Mouse (Mus musculus) lung, postnatal 14 days (tissue): ENCODE data around the gene Kif21a.

ENCODE experiments used
- DNase-seq: peaks from one replicate; pipeline ENCODE4 v3.0.0; 2021

The Kif21a gene

GRCm38 (mm10) chr15:91018161-91018860, 31.4 kb downstream of the Kif21a start:
- no peak for DNase-seq

GRCm38 (mm10) chr15:91017261-91018160, 32.2 kb downstream of the Kif21a start:
- no peak for DNase-seq

- DNase-seq = no peak
These were observed 33.4 kb downstream of the Kif21a start for GRCm38 (mm10) chr15:91016366-91016765.

GRCm38 (mm10) chr15:91012793-91013580, 36.8 kb downstream of the Kif21a start:
- no peak for DNase-seq

- DNase-seq = no peak
These were observed 39.5 kb downstream of the Kif21a start for GRCm38 (mm10) chr15:91010218-91010617.

DNA sequence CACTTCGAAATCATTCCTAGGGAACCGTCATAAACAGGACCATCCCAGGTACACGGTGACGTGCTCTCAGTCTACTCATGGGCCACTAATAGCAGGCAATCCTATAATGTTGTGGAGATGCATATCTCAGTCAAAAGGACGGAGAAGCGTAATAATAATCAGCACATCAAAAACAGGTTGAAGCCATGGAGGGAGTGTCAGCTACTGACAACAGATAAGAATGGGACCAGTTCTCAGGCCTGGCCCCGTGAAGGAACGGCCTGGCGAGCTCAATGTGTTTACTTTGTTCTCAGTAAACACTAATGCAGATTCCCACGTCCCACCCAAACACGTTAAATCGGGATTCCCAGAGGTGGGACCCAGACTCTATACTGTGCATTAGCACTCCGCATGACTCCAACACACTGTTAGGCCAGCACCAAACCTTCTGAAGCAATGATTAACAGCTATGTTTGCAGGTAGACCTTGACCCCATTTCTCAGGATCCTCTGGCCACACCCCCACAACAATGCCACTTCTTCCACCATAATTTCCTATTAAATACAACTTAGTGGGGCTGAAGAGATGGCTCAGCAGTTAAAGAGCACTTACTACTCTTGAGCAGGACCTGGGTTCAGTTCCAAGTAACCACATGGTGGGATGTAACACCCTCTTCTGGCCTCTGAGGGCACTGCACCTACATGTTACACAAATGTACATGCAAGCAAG, 42.5 kb downstream of the Kif21a start:
- no peak for DNase-seq

DNA sequence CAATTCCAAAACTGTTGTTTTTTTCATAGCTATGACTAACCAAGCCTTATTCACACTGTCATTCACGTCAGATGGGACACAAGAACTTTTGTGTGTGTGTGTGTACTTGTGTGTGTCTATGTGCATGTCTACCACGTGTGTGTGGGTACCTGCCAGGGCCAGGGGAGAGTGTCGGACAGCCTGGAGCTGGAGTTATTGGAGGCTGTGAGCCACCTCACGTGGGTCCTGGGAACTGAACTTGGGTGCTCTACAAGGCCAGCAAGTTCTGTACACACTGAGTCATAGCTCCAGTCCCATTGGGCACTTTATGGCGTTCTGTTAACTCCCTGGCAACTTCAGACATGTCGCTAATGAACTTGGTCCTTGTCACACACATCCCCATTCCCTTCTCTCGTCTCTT, 45.0 kb downstream of the Kif21a start:
- no peak for DNase-seq

- DNase-seq = no peak
These were observed 48.6 kb downstream of the Kif21a start for GRCm38 (mm10) chr15:91001037-91001616.

DNA sequence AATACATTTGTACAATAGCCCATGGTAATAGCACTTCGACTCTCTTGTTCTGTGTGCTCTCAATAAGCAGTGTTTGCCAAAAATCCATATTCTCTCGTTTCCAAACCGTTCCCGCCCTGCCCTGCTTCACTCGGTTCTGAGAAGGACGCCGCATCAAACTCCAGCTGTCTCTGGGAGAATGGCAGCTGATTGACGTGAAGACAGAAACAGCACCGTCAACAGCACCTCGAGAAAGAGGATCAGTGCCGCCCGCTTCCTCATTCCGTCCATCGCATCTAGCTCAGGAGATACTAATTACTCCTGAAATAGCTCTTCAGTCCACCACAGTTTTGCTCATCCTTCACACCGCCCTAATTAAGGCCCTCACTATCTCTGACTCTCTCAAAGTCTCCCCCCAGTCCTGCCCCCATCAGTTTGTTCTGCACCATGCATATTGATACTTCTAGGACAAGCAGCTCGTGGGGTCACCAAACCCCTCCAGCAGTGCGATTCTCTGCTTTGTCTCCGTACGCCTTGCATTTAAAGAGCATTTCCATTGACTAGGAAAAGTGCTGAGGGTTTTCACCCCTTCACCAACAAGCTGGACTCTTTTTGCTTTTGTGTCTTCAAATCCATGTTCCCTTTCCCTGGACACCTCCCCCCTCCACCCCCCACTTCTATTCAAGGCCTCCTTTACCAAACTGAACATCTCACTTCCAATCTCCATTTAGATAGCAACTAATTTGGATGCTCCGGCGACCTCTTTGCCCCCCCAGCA, 49.3 kb downstream of the Kif21a start:
- no peak for DNase-seq

DNA sequence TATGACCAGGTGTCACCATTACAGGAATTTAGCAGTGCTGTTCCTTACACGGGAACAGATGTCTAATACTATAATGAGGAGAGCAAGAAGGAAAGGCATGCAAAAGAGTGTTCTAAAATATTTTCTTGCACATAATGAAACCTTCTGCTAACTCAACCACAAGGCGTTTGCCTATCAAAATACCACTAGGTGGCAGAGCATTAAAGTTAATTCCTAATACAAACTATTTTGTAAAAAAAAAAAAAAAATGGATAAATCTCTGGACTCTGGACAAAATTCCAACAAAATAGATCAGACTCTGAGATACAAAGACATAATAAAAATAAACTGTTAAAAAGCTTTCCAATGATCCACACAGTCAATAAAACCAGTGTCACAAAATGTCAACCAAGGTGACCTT, 56.9 kb downstream of the Kif21a start:
- DNase-seq = no peak

DNA sequence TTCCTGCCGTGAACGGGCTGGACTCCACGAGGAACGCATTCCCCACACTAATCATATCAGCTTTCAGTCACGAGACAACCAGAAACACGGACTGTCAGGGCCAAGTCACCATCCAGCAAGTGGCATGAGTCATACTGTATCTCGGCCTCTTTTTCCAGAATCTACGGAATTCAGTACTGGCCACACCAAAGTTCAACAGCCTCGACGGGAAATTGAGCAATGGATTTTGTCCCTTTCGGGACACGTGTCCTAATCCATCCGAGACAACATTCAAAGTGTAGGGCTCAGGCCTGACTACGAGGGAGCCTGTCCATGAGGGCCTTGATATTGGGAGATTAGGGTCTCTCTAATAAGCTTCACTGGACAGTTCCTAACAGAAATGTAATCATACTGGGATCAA, 57.4 kb downstream of the Kif21a start:
- DNase-seq = peak; percentile 5

DNA sequence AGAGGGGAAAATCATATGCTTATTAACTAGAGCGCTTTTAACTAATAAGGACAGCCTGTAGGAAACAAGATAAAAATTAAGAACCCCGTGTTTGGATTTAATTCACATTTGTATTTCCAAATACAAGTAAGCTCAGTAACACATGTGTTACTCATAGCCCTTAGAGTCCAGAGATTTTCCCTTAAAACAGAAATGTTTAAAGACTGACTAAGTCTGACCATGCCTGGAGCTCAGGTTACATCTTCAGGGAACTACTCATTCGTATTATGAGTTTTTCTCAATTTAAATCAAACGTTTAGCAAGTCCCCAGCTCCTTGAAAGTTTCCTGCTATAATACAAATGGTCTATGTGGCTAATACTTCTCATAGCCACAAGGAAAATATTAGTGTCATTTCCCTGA, 57.9 kb downstream of the Kif21a start:
- DNase-seq = no peak

DNA sequence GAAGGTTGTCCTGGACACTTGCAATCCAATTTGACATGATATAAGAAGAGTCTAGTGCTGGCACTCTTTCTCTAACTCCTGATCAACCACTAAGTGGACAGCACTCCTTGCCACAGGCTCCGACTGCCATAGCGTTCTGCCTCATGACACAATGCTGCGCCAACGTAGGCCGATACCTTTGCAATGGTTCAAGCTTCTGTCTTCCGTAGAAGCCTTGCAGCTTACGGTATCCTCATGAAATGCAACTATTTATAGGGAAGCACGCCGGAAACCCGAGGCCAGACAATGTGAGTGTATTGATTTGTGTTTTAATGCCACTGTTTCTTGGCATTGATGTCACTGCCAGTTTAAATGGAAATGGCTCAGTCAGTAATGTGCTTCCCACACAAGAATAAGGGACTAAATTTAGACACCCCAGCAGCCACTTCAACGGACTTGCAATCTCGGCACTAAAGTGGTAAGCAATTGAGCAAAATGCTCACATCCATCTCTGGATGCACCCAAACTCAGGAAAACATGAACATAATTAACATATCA, 62.0 kb downstream of the Kif21a start:
- no peak for DNase-seq

GRCm38 (mm10) chr15:90975914-90976313, 73.8 kb downstream of the Kif21a start:
- no peak for DNase-seq

- DNase-seq = no peak
These were observed 77.6 kb downstream of the Kif21a start for GRCm38 (mm10) chr15:90971914-90972767.

GRCm38 (mm10) chr15:90963320-90963719, 86.4 kb downstream of the Kif21a start:
- DNase-seq = no peak

DNA sequence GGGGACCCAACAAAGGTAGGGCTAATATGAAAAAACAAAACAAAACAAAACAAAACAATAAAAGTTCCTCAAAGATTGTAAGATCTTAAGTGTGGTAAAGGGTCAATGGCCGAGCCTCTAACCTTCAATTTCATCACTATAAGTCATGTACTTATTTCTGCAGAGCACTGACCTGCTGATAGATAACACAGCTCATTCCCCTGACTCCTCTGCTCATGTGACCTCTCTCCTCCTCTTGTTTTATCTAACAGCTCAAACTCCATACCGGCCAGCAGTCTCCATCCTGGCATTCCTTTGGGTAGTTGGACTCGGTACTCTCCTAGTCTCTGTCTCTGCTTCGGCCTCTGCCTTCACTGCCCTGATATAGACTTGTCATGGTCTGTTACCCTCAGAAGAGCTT, 87.2 kb downstream of the Kif21a start:
- no peak for DNase-seq

DNA sequence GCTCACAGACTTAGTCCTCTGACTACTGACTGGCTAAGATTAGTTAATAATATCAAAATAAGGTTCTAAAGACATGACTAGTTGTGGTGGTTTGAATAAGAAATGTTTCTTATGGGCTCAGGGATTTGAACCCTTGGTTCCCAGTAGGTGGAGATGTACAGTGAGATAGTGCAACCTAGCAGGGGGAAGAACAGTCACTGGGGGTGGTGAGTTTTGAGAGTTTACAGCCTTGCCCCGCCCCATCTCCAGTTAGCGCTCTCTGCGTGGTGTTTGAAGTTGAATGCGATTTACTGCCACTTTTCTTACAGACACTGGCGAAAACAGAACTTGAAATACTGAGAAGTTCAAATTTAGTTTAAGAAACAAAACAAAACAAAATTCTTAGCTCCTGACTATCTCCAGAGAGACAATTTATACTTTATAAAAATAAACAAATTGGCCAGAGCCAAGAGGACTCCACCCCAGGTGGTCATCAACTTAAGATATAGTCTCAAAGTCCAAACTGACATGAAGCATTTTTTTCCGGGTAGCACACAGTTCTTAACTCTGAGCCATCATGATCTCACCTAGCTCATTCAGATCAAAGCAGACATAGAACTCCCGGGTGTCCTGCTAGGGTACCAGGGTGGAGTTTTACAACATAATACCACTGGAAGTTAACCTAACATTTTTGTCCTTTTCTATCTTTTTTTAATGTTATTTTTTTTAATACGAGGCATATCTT, 88.8 kb downstream of the Kif21a start:
- no peak for DNase-seq

- no peak for DNase-seq
These were observed 98.4 kb downstream of the Kif21a start for GRCm38 (mm10) chr15:90951383-90951782.

DNA sequence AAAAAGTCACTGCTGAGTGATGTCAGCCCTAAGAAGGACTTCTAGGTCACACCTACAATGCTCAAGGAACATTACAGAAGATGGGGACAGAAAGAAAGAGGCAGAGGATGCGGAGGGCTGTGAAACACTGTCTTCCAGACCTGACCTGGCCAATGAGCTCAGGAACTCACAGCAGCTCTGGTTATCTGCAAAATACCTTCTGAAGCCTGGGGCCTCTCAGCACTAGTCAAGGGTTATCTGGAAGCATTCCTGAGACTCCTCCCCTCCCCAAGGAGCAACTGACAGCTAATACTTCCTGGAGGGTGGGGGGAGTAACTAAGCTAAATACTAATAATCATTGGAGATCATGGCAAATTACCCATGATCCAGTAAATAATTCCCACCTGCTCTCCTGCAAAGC, 111.3 kb downstream of the Kif21a start:
- no peak for DNase-seq
